Mouse (Mus musculus) CH12.LX (cell line): ENCODE results near the gene Ap1g1.

Experiments used
- CTCF ChIP-seq, 2 experiments: IDR thresholded peaks in 1 of 2; conservative IDR thresholded peaks in 1 of 2; 2 replicates each; pipeline ENCODE4 v1.5.1; 2011 to 2012; ENCODE audit warnings: low read depth in 2 of 2, low read length in 2 of 2, improper control_type of control experiment in 1 of 2, inconsistent platforms in 1 of 2, mild to moderate bottlenecking in 1 of 2, moderate library complexity in 1 of 2
- EP300 ChIP-seq: IDR thresholded peaks from 2 replicates; pipeline ENCODE4 v1.6.1; 2011; ENCODE audit warnings: low read length, improper control_type of control experiment
- MXI1 ChIP-seq: IDR thresholded peaks from 2 replicates; pipeline ENCODE4 v1.6.1; 2011; ENCODE audit warnings: mild to moderate bottlenecking, low read depth, low read length, improper control_type of control experiment
- MYC ChIP-seq: IDR thresholded peaks from 2 replicates; pipeline ENCODE4 v1.6.1; 2011; ENCODE audit warnings: low read depth, mild to moderate bottlenecking, improper control_type of control experiment, low read length
- NELFE ChIP-seq: IDR thresholded peaks from 2 replicates; pipeline ENCODE4 v1.6.1; 2011; ENCODE audit warnings: low read depth, low read length, improper control_type of control experiment
- PAX5 ChIP-seq: IDR thresholded peaks from 2 replicates; pipeline ENCODE4 v1.6.1; 2012; ENCODE audit warnings: low read length, inconsistent platforms, mixed read lengths
- POLR2A ChIP-seq: IDR thresholded peaks from 2 replicates; pipeline ENCODE4 v1.6.1; 2011; ENCODE audit warnings: low read depth, mild to moderate bottlenecking, improper control_type of control experiment, low read length
- POLR2AphosphoS2 ChIP-seq: IDR thresholded peaks from 2 replicates; pipeline ENCODE4 v1.6.1; 2011; ENCODE audit warnings: low read depth, low read length, improper control_type of control experiment
- RAD21 ChIP-seq: IDR thresholded peaks from 2 replicates; pipeline ENCODE4 v1.6.1; 2011; ENCODE audit warnings: low read depth, mild to moderate bottlenecking, low read length, improper control_type of control experiment, moderate library complexity
- SIN3A ChIP-seq: IDR thresholded peaks from 2 replicates; pipeline ENCODE4 v1.6.1; 2012; ENCODE audit warnings: low read length, improper control_type of control experiment, inconsistent platforms
- TCF12 ChIP-seq: IDR thresholded peaks from 2 replicates; pipeline ENCODE4 v1.6.1; 2014; ENCODE audit warnings: low read depth, mild to moderate bottlenecking, inconsistent platforms, low read length, improper control_type of control experiment
- ZNF384 ChIP-seq: IDR thresholded peaks from 2 replicates; pipeline ENCODE4 v1.6.1; 2012; ENCODE audit warnings: low read depth, low read length, improper control_type of control experiment, inconsistent platforms

- TF ChIP-seq RAD21: no peak
- TF ChIP-seq POLR2AphosphoS2: no peak
- no peak for TF ChIP-seq MYC
- TF ChIP-seq CTCF (conservative IDR thresholded peaks at IDR 0.05 in 1 of 2, IDR thresholded peaks at IDR 0.05 in 1 of 2; ENCODE audit: low read depth in 2 of 2, low read length in 2 of 2): no peak
- TF ChIP-seq NELFE: no peak
- no peak for TF ChIP-seq POLR2A
- TF ChIP-seq MXI1: no peak
- TF ChIP-seq EP300: no peak
- TF ChIP-seq SIN3A: no peak
- no peak for TF ChIP-seq PAX5
- TF ChIP-seq TCF12: no peak
- TF ChIP-seq ZNF384: peak; percentile 71
Observed at GRCm38 (mm10) chr8:109738049-109738380, 40.3 kb upstream of the Ap1g1 start.
